Mouse (Mus musculus) heart, postnatal 25 days (tissue): Measurements from ENCODE around the gene Pfdn4. TPM values are rescaled to one million over a fixed set of nuclear protein-coding genes. Genes with fewer than 3 reads are reported as not detected.

Experiments used
- DNase-seq: peaks from one replicate; pipeline ENCODE4 v3.0.0; 2022; ENCODE audit warnings: low spot score
- intact Hi-C: fragments of 180-260 bp; cut with DNase I; formaldehyde crosslinking; loops from one replicate; pipeline ENCODE4 v1.15.1; 2025
- total RNA-seq, 2 experiments: library from RNA; stranded (reverse); gene quantifications; 2 replicates each; pipeline ENCODE4 v1.2.3; 2021

Pfdn4 gene
- total RNA-seq, 2 experiments from 2014 or later: 11.1 to 12.2 TPM

DNA sequence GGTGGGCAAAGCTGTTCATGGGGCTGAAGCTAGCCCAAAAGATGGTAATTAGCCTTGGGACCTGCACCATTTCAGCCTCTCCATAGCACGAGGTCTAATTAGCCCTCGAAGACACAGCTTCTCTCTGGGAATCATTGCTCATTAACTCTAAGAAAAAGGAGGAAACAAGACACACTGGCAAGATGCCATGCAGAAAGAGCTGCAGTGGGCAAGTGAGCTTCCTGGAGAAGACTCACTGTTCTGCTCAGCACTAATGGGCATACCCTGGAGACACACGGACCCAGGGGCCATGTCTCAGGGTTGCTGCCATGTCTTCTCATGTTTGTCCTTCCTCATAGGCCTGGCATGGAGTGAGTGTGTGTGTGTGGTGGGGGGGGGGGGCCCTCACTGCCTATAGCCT lies 47.9 kb downstream of the Pfdn4 start:
- intact Hi-C loops: no loop called here
- no peak for DNase-seq

DNA sequence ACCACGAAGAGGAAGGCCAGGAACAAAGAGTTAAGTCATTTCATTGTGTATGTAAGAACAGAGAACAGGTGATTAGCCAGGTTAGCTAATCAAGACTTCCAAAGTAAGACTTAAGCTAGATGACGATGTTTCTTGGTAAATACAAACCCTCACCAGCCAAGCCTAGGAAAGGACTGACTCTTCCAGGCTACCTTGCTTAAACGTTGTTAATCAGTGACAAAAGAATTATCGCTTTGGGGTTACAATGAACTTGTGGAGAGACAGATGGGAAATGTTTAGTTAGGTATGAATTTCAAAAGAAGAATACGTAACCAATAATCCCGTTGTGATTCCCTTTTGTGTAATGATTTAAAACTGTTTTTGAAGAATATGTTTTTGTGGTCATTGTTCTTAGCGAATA lies 48.7 kb downstream of the Pfdn4 start:
- no peak for DNase-seq
- intact Hi-C loops: no loop called here

DNA sequence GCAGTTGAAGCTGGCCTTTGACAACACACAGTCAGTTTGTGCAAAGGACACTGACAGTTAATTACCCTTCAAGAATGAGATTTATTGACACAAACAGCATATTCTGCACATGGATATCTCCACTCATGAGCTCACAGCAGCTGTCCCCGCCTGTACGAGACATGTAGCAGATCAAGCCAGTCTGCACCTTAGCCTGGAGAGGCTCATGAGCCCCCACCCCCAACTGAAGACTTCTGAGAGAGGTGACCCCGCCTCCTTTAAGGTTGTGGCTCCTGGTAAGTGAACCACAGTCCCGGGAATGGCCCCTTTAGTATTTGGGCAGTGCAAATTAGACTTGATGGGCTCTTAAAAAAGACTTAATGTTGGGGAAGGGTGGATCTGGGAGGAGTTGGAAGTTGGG lies 49.5 kb downstream of the Pfdn4 start:
- DNase-seq: no peak
- intact Hi-C loops: no loop called here

- no peak for DNase-seq
- intact Hi-C loops: no loop called here
These were observed 51.3 kb downstream of the Pfdn4 start for GRCm38 (mm10) chr2:170547526-170547925.

GRCm38 (mm10) chr2:170548046-170548445 lies 51.8 kb downstream of the Pfdn4 start:
- DNase-seq: no peak
- intact Hi-C loops: no loop called here

- DNase-seq: no peak
- intact Hi-C loops: no loop called here
These were observed 52.9 kb downstream of the Pfdn4 start for GRCm38 (mm10) chr2:170549146-170549545.

- intact Hi-C loops: no loop called here
- no peak for DNase-seq
These were observed 54.0 kb downstream of the Pfdn4 start for GRCm38 (mm10) chr2:170550240-170550639.

- intact Hi-C loops: no loop called here
- DNase-seq: no peak
These were observed 55.9 kb downstream of the Pfdn4 start for GRCm38 (mm10) chr2:170552088-170552487.

GRCm38 (mm10) chr2:170563956-170564855 lies 68.0 kb downstream of the Pfdn4 start:
- no peak for DNase-seq
- intact Hi-C loops: no loop called here

DNA sequence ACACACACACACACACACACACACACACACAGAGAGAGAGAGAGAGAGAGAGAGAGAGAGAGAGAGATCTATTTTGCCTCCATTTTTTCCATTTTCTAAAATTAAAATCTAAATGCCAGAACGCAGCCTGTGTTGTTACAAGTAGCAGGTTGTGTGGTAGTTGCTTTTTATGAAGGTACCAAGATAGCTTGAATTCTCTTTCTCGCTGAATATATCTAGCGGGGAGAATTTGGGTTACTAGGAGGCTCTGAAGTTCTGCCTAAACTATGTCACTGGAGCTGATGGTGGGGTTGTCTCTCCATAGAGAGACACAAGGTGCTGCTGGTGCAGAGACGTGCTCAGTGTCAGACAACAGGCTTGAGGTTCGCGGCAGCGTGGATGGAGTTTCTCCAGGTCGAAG lies 68.8 kb downstream of the Pfdn4 start:
- no peak for DNase-seq
- intact Hi-C loops: no loop called here

Other genes with a start within 250 kb of the Pfdn4 start
- gene Bcas1, start 68.6 kb upstream of the Pfdn4 start, total RNA-seq: under 1 TPM; 0.11 to 0.23 TPM
- not detected for gene Cyp24a1, start 717 bp downstream of the Pfdn4 start, total RNA-seq
- not detected for gene 4930470P17Rik, start 105.6 kb downstream of the Pfdn4 start, total RNA-seq
- gene Dok5, start 235.4 kb downstream of the Pfdn4 start, total RNA-seq: under 1 TPM; 0.42 to 0.55 TPM